Mouse (Mus musculus): ENCODE data around the gene Txn1.

DNA sequence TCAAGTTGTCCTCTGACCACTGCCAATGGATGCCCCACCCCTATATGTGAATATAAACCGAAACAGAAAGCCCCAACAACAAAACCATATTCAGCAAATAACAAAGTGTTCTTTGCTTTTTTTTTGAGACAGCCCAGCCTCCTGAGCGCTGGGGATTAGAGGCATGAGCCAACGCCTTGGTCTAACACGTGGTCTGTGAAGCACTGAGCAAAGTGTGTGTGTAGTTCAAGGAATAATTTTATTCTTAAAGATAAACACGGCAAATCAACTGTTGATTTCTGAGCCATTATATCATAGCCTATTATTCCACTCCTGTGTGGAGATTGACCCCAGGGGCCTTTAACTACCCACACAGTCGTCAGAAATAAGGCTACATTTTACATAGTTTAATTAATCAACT is 1.6 kb downstream of the Txn1 start:
- no peak for TF ChIP-seq CTCF (IDR thresholded peaks at IDR 0.05; ENCODE audit: low read depth)
- no peak for TF ChIP-seq EP300 (optimal IDR thresholded peaks at IDR 0.05)
